Mouse (Mus musculus): ENCODE results near the gene 2310061N02Rik. TPM values are rescaled to one million over a fixed set of nuclear protein-coding genes. Genes with fewer than 3 reads are reported as not detected.
"Not testable (repeated sequence)": the region's sequence is repeated elsewhere in the genome, so short reads cannot be mapped to it uniquely, and the experiment has no call there.

The 2310061N02Rik gene
- not detected in 2 replicates for polyA plus RNA-seq (2016; fragmentation: Nextera tagmentation; extraction: Ambion mirVana)

DNA sequence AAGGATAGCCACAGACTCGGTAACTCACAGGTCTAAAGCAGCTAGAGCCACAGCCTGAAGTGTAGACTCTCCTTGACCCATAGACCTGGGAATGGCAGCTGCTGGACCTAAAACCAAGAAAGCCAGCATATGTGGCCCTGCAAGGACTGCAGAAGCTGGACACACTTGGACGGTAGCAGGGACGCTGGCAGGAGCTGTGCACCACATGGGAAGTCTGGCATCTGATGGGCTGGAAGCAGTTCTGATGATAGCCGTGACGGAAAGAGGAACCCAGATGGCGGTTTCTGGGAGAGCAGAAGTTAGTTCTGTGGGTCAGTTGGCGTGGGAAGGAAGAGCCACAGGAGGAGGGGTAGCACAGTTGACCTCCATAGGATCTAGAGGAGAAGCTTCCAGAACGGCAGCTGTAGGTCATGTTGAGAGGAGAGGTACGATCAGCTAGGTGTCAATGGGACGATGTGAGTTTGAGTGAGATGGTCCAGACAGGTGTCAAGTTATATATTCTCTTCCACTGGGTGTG, at the start of gene 2310061N02Rik:
Gene 2310061N02Rik (minus strand): TSS at position 467 of the 517 bp plus-strand sequence.
- H3K4me3 ChIP-seq = no peak within 1 kb of the TSS
- DNase-seq (ENCODE audit: low spot score) = no peak
- no peaks in the 10 kb centered on the region for H3K27me3 ChIP-seq (ENCODE audit: insufficient read depth, poor library complexity, severe bottlenecking)
- no peak within 1 kb of the TSS for H3K27ac ChIP-seq
- no peaks in the 10 kb centered on the region for H3K36me3 ChIP-seq
- 91% methylated on average over 10 of the region's 10 CpGs for WGBS
- no peaks in the 10 kb centered on the region for H3K9me3 ChIP-seq
- no peaks in the 10 kb centered on the region for H3K4me1 ChIP-seq (replicated peaks)

- H3K27me3 ChIP-seq (ENCODE audit: insufficient read depth, poor library complexity, severe bottlenecking); H3K27ac ChIP-seq; DNase-seq (ENCODE audit: low spot score); H3K4me3 ChIP-seq; H3K36me3 ChIP-seq; H3K9me3 ChIP-seq; H3K4me1 ChIP-seq (replicated peaks): not testable (repeated sequence)
- 89% methylated on average over 3 of the region's 3 CpGs for WGBS
These were observed 43.8 kb upstream of the 2310061N02Rik start, which contains the start of gene Krtap13 for GRCm38 (mm10) chr16:88751535-88751934. Krtap13 (minus strand) TSS chr16:88751635.

GRCm38 (mm10) chr16:88747943-88748342, 40.2 kb upstream of the 2310061N02Rik start:
- Histone ChIP-seq H3K27ac (no peak overlapping the region), H3K9me3 (no peaks in the 10 kb centered on the region), H3K4me1 (replicated peaks) (no peaks in the 10 kb centered on the region), H3K27me3 (ENCODE audit: insufficient read depth, poor library complexity, severe bottlenecking) (no peaks in the 10 kb centered on the region), H3K36me3 (no peaks in the 10 kb centered on the region), H3K4me3 (no peak overlapping the region)
- whole genome bisulfite sequencing = 83% methylated on average over 4 of the region's 4 CpGs
- DNase-seq (ENCODE audit: low spot score) = no peak

DNA sequence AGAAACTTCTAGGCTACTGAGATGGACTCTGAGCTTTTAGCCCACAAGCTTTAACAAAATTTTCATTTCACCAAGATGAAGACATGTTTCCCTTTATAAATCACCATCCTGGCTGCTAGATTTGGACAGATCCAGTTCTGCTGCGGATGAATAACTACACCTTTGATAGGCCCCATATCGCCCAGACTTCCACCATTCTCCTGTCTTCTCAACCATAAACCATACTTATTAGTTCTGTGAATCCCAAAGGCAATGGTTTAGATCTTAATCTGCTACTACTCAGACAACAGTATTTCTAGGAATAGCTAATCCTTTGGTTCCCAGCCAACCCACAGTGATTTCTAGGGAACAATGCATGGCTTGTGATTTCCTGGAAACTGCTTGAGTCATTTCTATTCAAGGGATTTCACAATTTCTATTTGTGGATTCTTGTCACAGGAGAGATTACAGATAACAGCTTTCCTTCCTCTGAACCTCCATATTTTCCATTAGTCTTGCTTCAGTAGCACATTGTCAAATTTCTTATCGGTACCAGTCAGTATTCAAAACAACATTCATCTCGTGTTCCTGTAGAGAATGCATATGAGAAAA, 37.1 kb upstream of the 2310061N02Rik start:
- no peak for DNase-seq (ENCODE audit: low spot score)
- Histone ChIP-seq H3K27ac (no peak overlapping the region), H3K9me3 (no peaks in the 10 kb centered on the region), H3K36me3 (no peaks in the 10 kb centered on the region), H3K4me1 (replicated peaks) (no peaks in the 10 kb centered on the region), H3K4me3 (no peak overlapping the region), H3K27me3 (ENCODE audit: insufficient read depth, poor library complexity, severe bottlenecking) (no peaks in the 10 kb centered on the region)
- WGBS = 85% methylated on average over 4 of the region's 4 CpGs

GRCm38 (mm10) chr16:88735391-88735790, 27.6 kb upstream of the 2310061N02Rik start:
- 77% methylated on average over 2 of the region's 2 CpGs for WGBS
- H3K9me3 ChIP-seq = no peaks in the 10 kb centered on the region
- no peak for DNase-seq (ENCODE audit: low spot score)
- H3K4me3 ChIP-seq = no peak overlapping the region
- H3K27ac ChIP-seq = no peak overlapping the region
- H3K36me3 ChIP-seq = no peaks in the 10 kb centered on the region
- no peaks in the 10 kb centered on the region for H3K27me3 ChIP-seq (ENCODE audit: insufficient read depth, poor library complexity, severe bottlenecking)
- no peaks in the 10 kb centered on the region for H3K4me1 ChIP-seq (replicated peaks)

GRCm38 (mm10) chr16:88728812-88729275, 21.1 kb upstream of the 2310061N02Rik start, which contains the start of gene Krtap13-1:
Krtap13-1 (plus strand) TSS chr16:88728862.
- Histone ChIP-seq H3K27ac (no peak within 1 kb of the TSS), H3K36me3 (no peaks in the 10 kb centered on the region), H3K4me3 (no peak within 1 kb of the TSS), H3K4me1 (replicated peaks) (no peaks in the 10 kb centered on the region), H3K9me3 (no peaks in the 10 kb centered on the region), H3K27me3 (ENCODE audit: insufficient read depth, poor library complexity, severe bottlenecking) (no peaks in the 10 kb centered on the region)
- DNase-seq (ENCODE audit: low spot score) = no peak
- WGBS = 73% methylated on average over 4 of the region's 4 CpGs

DNA sequence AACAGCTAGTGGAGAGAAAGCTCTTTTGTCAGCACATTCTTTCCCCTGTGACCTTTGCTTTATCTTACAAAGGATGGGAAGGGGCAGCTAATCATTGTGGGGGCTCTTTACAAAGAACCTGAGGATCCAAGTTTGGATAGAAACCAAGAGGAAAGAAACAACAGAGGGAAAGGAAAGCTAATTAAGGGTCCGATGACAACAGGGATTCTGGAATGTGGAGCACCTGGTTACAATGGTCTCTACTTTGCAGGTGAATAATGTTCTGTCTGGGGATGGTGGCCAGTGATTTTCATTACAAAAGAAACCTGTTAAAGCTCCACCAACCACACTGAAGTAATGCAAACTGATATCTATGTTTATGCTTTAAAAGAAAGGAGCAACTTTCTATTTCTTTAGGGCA, 12.3 kb upstream of the 2310061N02Rik start:
- Histone ChIP-seq H3K36me3 (no peaks in the 10 kb centered on the region), H3K27ac (no peak overlapping the region), H3K9me3 (no peaks in the 10 kb centered on the region), H3K27me3 (ENCODE audit: insufficient read depth, poor library complexity, severe bottlenecking) (no peaks in the 10 kb centered on the region), H3K4me1 (replicated peaks) (0 out of 2 replicates have a peak, but pooled peaks cover 5% of the 10 kb centered on the region), H3K4me3 (no peak overlapping the region)
- 16% methylated on average over 1 of the region's 1 CpGs for WGBS
- no peak for DNase-seq (ENCODE audit: low spot score)

DNA sequence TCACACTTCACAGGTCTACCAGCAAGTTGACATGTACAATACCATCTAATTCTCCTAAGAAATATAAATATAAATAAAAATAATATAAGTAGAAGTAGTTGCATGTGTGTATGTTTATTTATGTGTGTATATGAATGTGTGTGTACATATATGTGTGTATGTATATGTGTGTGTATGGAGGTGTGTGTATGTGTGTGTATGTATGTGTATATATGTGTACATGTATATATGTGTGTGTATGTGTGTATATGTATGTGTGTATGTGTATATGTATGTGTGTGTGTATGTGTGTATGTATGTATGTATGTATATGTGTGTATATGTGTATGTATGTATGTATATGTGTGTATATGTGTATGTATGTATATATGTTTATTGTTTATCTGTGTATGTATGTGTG, 8.8 kb upstream of the 2310061N02Rik start:
- DNase-seq (ENCODE audit: low spot score) = no peak
- Histone ChIP-seq H3K4me1 (replicated peaks) (no peaks in the 10 kb centered on the region), H3K27ac (no peak overlapping the region), H3K9me3 (no peaks in the 10 kb centered on the region), H3K27me3 (ENCODE audit: insufficient read depth, poor library complexity, severe bottlenecking) (no peaks in the 10 kb centered on the region), H3K4me3 (no peak overlapping the region), H3K36me3 (no peaks in the 10 kb centered on the region)

DNA sequence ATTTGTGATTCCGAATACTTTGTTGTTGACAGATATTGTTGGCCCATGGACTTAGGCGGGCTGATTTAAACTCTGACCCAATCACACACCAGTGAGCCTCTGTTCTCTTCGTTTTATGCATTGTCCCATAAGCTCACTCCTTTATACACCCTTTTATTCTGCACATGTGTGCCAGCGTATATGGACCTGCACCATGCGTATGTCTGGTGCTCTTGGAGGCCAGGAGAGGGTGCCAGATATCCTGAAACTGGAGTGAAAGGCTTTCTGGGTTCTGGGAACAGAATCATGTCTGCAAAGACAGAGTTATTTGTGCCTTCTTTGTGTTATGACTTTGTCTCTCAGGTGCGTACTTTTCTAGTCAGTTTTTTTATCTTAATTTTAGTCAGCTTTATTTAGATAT, 3.5 kb upstream of the 2310061N02Rik start:
- Histone ChIP-seq H3K27ac (no peak overlapping the region), H3K9me3 (no peaks in the 10 kb centered on the region), H3K4me1 (replicated peaks) (no peaks in the 10 kb centered on the region), H3K27me3 (ENCODE audit: insufficient read depth, poor library complexity, severe bottlenecking) (no peaks in the 10 kb centered on the region), H3K4me3 (no peak overlapping the region), H3K36me3 (no peaks in the 10 kb centered on the region)
- DNase-seq (ENCODE audit: low spot score) = no peak
- 84% methylated on average over 6 of the region's 6 CpGs for WGBS

- Histone ChIP-seq H3K9me3 (no peaks in the 10 kb centered on the region), H3K27me3 (ENCODE audit: insufficient read depth, poor library complexity, severe bottlenecking) (no peaks in the 10 kb centered on the region), H3K36me3 (no peaks in the 10 kb centered on the region), H3K4me1 (replicated peaks) (no peaks in the 10 kb centered on the region), H3K4me3 (no peak overlapping the region), H3K27ac (no peak overlapping the region)
- 76% methylated on average over 4 of the region's 4 CpGs for WGBS
- no peak for DNase-seq (ENCODE audit: low spot score)
These were observed 3.0 kb upstream of the 2310061N02Rik start for GRCm38 (mm10) chr16:88710757-88711156.

DNA sequence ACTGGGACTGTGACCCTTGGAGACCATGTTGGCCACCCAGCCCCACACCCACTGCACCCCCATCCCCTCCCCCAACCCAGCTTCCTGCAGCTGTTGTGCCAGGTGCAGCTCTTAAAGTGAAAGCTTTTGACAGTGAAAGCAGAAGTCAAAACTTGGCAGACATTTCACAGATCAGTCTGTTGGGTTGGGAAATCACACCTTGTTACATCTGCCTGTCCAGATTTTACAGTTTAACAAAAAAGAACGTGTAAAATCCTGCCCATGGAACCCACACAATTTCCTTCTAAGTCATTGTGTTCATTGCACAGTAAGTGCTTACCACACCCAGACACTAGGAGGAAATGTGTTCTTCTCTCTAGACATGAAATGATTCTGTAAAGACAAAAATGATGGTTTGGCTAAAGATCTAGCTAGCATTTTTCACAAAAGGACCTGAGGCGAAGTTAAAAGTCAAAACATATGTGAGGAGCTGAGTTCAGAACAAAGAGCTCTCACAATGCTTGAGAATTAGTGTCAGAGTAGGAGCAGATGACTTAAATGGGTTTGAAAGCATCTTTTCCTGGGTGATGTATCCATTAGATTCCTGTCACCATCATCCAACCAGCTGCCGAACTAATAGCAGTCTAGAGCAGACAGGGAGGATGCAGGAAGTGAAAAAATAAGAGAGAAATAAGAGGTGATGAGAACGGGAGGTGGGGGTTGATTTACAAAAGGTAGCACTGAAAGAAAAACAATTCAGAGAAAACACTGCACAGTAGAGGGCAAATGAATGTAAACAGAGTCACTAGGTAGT, 6.5 kb downstream of the 2310061N02Rik start:
- H3K9me3 ChIP-seq = no peaks in the 10 kb centered on the region
- DNase-seq (ENCODE audit: low spot score) = no peak
- 0 out of 2 replicates have a peak, but pooled peaks cover 2% of the 10 kb centered on the region for H3K4me1 ChIP-seq (replicated peaks)
- no peaks in the 10 kb centered on the region for H3K36me3 ChIP-seq
- H3K27me3 ChIP-seq (ENCODE audit: insufficient read depth, poor library complexity, severe bottlenecking) = no peaks in the 10 kb centered on the region
- 60% methylated on average over 4 of the region's 4 CpGs for WGBS
- no peak overlapping the region for H3K27ac ChIP-seq
- no peak overlapping the region for H3K4me3 ChIP-seq

GRCm38 (mm10) chr16:88696256-88696655, 11.5 kb downstream of the 2310061N02Rik start:
- 0 out of 2 replicates have a peak, but pooled peaks cover 2% of the 10 kb centered on the region for H3K4me1 ChIP-seq (replicated peaks)
- H3K9me3 ChIP-seq = no peaks in the 10 kb centered on the region
- DNase-seq (ENCODE audit: low spot score) = no peak
- WGBS = 85% methylated on average over 4 of the region's 4 CpGs
- no peaks in the 10 kb centered on the region for H3K27me3 ChIP-seq (ENCODE audit: insufficient read depth, poor library complexity, severe bottlenecking)
- no peak overlapping the region for H3K27ac ChIP-seq
- H3K4me3 ChIP-seq = no peak overlapping the region
- no peaks in the 10 kb centered on the region for H3K36me3 ChIP-seq

GRCm38 (mm10) chr16:88681282-88681681, 26.5 kb downstream of the 2310061N02Rik start:
- no peak for DNase-seq (ENCODE audit: low spot score)
- Histone ChIP-seq H3K27me3 (ENCODE audit: insufficient read depth, poor library complexity, severe bottlenecking) (no peaks in the 10 kb centered on the region), H3K27ac (peak overlapping the region; percentile 23; the same call in 1 of the 2 replicates), H3K4me1 (replicated peaks) (0 out of 2 replicates have a peak, but pooled peaks cover 4% of the 10 kb centered on the region), H3K9me3 (no peaks in the 10 kb centered on the region), H3K4me3 (no peak overlapping the region), H3K36me3 (no peaks in the 10 kb centered on the region)
- 46% methylated on average over 2 of the region's 2 CpGs for WGBS

Data from hindbrain, embryonic 10.5 days (tissue).